Mouse (Mus musculus) olfactory bulb, adult 2 months (tissue): ENCODE results near the gene Gga3.

Source experiments
- CTCF ChIP-seq: fragments of 200-500 bp; IDR thresholded peaks from 2 replicates; pipeline ENCODE4 v1.5.1; 2012; ENCODE audit warnings: low read depth, mild to moderate bottlenecking, low read length, moderate library complexity; ENCODE audit not compliant: insufficient read depth
- POLR2A ChIP-seq: fragments of 200-500 bp; IDR thresholded peaks from 2 replicates; pipeline ENCODE4 v1.6.1; 2012; ENCODE audit warnings: mild to moderate bottlenecking, low read depth, low read length, moderate library complexity; ENCODE audit not compliant: insufficient read depth

DNA sequence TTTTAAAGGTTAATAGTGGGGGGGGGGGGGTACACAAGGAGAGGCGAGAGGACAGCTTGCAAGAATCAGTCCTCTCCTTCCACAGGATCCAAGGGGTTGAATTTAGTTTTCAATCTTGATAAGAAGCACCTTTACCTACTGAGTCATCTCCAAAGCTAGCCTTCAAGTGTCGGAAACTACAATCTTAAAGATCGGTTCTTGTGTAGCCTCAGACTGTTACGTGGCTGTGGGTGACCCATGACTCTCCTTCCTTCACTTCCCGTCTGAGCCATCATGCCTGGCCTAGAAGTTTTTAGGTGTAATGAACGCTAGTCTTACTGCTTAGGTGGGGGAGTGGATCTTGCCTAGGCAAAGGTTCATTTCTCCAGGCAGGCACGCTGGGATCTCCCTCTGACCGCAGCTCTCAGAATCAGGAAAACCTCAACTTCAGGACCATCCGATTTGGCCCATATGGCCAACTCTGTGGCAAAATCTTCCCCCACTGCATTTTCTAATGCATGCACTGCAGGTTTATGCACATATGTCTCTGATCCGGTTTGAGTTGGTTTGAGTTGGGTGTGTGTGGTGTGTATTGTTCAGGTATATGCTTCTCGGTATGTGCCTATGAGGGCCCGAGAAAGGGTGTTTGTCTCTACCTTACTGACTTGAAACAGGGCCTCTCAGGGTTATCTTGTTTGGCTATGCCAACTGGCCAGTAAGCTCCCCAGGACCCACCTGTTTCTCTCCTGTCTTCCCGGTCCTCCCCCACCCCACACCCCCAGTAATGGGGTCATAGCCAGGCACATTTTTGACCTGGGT, 26.1 kb upstream of the Gga3 start:
- TF ChIP-seq CTCF, result no peak
- no peak for TF ChIP-seq POLR2A
